In genomic region chr12:81920614-81921013, GRCm38 (mm10) we compare ENCODE assay signal across 16 mouse cellular contexts.
"Had no signal": no experiment of that assay in that cellular context is flagged by ENCODE, and none has a peak within 500 bp of the region (broad histone marks: within the 10 kb centered on the region; RNA-seq: fewer than 3 reads in every experiment).

No protein-coding gene starts in this region.

- H3K27me3 ChIP-seq: liver, embryonic 12.5 days; lung, embryonic 15.5 days; midbrain, embryonic 12.5 days; neural tube, embryonic 12.5 days; stomach, embryonic 15.5 days had no signal

- H3K4me1 ChIP-seq: liver, embryonic 12.5 days; lung, embryonic 15.5 days; midbrain, embryonic 10.5 days; midbrain, embryonic 12.5 days; neural tube, embryonic 12.5 days; stomach, embryonic 15.5 days had no signal

- DNase-seq: lung, adult 2 months; lung, postnatal 4 days; midbrain, embryonic 14.5 days; right cerebral cortex, postnatal 14 days; thymus, adult 2 months; thymus, postnatal 25 days; thymus, postnatal 4 days had no signal

- H3K4me3 ChIP-seq: liver, embryonic 12.5 days; lung, embryonic 15.5 days; midbrain, embryonic 10.5 days; midbrain, embryonic 12.5 days; neural tube, embryonic 12.5 days; stomach, embryonic 15.5 days had no signal

- H3K4me2 ChIP-seq: liver, embryonic 12.5 days; lung, embryonic 15.5 days; midbrain, embryonic 12.5 days; neural tube, embryonic 12.5 days; stomach, embryonic 15.5 days had no signal

- ATAC-seq: liver, embryonic 12.5 days; midbrain, embryonic 16.5 days had no signal

- H3K9ac ChIP-seq: liver, embryonic 12.5 days; liver, embryonic 14.5 days; lung, embryonic 15.5 days; midbrain, embryonic 12.5 days; neural tube, embryonic 12.5 days; stomach, embryonic 15.5 days had no signal

- H3K27ac ChIP-seq: liver, embryonic 12.5 days; liver, embryonic 14.5 days; midbrain, embryonic 10.5 days; midbrain, embryonic 12.5 days; neural tube, embryonic 12.5 days; stomach, embryonic 15.5 days; stomach, postnatal 0 days had no signal

- H3K9me3 ChIP-seq: liver, embryonic 12.5 days; lung, embryonic 15.5 days; midbrain, embryonic 10.5 days; midbrain, embryonic 12.5 days; neural tube, embryonic 12.5 days; stomach, embryonic 15.5 days had no signal
